Mouse (Mus musculus) layer of hippocampus, postnatal 25 days (tissue): Measurements from ENCODE around the gene Fer1l4. TPM values are rescaled to one million over a fixed set of nuclear protein-coding genes. Genes with fewer than 3 reads are reported as not detected.

Experiments used
- DNase-seq, 2 experiments: peaks; one replicate each; pipeline ENCODE4 v3.0.0; 2022; ENCODE audit warnings: mixed read lengths in 2 of 2, low spot score in 1 of 2; ENCODE audit errors: extremely low spot score in 1 of 2
- total RNA-seq, 2 experiments: library from RNA; stranded (reverse); gene quantifications; 2 replicates each; pipeline ENCODE4 v1.2.3; 2021

The Fer1l4 gene
- total RNA-seq: not detected

DNA sequence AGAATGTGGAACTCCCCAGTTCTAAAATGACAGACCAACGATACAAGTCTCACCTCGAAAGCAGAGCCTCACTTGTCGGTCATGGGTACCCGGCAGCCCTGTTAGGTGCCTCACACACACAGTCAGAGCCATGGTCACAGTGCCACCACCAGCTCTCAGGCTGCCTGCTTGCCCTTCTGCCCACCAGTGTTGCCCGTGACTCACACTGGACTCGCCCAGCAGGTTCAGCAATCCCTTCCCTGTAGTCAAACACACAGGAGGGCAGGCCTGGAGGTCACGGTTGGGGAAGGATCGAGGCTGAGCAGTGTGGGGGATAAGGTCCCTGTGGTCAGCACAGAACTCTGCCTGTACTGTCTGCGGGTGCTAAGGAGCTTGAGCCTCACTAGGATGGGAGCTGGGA is at the start of gene Fer1l4:
TSS of gene Fer1l4 (minus strand) at position 132 of the 400 bp plus-strand sequence.
- DNase-seq: no peak

DNA sequence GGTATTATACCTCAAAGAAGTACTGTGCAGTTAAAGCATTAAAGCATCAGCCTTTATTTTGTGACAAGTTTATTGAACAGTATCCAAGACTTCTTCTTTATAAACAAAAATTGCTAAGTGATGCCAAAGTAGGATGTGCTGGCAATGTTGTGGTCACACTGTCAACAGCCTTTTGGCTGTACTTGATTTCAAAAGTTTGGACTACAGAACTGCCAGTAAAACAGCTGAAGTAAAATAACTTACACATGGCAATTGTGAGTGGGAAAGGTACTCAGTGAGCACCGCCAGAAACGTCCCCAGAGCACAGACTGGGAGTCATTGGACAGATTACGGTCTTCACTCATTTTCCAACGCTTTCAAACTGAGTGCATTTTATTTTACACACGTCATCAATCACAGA is 39.2 kb upstream of the Fer1l4 start:
- DNase-seq: no peak

DNA sequence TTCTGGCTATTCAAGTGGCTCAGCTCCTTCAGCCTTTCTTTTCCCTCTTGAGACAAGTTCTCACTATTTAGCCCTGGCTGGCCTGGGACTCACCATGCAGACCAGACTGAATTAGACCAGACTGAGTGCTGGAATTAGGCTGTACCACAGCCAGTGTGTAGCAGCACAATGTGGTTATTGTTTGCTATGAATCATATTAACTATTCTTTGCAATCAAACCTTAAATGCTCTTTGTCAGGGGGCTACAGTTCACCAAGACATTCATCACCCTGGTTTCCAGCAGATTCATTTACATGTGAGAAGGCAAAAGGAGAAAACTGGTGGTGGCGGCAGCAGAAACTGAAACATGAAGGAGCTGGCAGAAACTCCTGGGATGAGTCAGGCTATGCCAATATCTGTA is 37.1 kb upstream of the Fer1l4 start:
- no peak for DNase-seq

DNA sequence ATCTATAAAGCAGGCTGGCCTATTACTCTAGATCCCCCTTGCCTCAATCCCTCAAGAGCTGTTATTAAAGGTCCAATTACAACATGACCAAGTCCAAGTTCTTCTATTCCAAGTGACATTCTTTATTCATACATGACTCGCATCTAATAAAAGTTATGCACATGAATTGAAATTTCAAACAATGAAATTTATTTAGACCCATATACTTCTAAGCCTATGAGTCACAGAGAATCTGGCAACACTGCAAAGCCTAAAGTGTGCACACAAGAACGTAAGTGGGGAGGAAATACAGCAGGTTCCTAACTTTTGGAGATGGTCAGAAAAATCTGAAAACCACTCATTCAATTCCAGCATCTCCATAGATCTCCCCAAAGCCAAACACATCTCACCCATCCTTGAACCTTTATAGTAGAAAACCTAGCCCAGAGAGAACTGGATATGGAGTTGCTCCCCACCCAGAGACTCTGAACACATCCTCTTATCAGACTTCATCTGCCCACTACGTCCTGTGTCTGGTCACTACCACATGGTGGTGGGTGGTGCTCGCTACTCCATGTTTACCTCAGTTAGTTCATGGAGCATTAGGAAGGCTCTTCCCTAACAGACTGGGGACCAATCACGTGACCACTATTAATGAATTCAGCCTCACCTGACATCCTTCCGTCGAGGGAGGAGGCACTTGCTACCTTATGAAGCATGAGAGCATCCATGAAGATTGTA is 34.8 kb upstream of the Fer1l4 start:
- DNase-seq: no peak

DNA sequence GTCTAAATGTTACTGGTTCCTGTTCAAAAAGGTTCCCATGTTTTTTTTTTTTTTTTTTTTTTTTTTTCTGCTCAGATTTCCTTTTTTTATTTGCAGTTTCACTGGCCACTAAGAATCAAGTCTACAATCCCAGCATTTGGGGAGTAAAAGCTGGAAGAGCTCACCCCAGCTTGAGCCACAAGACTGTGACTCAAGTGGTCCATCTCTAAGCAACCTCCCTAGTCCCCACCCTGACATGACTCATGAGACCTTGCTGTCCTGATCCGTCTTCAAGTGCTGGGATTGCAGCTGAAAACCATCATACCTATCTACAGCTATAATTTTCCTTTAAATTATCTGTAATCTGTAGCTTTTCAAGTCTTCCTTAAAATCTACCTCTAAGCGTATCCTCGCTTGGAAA is 31.8 kb upstream of the Fer1l4 start:
- DNase-seq: no peak

DNA sequence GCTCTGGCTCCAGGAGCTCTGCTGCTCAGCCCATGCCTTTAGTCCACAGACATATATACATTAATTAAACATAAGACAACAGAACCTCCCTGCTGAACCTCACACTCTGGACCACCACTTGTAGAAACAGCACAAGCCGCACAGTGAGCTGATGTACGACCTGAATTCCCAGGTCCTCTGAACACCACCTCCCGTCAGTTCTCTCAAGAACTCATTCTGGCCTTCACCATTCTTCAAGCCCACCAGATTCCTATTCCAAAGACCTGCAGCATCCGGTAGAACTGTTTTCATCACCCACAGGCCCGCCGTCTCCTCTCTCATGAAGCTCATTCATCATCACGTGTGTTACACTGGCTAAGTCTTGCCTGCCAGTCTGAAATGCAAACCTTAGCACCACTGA is 27.6 kb upstream of the Fer1l4 start:
- DNase-seq: no peak

DNA sequence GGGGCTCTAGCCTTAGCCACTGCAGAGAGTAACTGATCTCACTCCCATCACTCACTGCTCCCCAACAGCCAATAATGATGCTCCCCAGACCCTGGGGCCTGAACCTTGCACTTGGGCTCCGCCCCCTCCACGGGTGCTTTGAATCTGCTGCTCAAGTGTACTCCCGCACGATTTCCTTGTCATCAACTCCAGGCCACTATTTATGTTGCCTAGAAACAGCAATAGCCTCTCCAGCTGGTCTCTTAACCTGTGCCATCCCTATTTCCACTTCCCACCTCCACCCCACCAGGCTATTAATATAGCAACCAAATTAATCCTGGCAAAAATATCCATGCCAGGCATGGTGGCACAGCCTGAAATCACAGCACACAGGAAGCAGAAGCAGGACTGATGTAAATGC is 26.9 kb upstream of the Fer1l4 start:
- no peak for DNase-seq

DNA sequence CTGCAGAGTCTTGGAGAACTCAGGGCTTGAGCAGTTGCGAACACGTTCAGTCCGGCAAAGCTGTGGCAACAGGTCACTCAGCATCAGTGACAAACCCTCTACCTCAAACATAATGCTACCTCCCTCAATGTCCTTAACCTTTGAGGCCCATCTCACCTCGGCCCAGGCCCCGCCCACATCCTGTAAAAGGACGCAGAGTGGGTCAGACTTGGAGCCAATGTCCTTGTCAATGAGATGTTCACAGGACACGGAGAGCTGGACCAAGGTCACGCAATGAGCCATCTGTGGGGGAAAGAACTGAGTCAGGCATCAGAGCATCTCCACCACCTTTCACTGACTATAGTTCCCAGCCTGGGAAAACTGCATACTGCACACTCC is 26.4 kb upstream of the Fer1l4 start:
- no peak for DNase-seq

DNA sequence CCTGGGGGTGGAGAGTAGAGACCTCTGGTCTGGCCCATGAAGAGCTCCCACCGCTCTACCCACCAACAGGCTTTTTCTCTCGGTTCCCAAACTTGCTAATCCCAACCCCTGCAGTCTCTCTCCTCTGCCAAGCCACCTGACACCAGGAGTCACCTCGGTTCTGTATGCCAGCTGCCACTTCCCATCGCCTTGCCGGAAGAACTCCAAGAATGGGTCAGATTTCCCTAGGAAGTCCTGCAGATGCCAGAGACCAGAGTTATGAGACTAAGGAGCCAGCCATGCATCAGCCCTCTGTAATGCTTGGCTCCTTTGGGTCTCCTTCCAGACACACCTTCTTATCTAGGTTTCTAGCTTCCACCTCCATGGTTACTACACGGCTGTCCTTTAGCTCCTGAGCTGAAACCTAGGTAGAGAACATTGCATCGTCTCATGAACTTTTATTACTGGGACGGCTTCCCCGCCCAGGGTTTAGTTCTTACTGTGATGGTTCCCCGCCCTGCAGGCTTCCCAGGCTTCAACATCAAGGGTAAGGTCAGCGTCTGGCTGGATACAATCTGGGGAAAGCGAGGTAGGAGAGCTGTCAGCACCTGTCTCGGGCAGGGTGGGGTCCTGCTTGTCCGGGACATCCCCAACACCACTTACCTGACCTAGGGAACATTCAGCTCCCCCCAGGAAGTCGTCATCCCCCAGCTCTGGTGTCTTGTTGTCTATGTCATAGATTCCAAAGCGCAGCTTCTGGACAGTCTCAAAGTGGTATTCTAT is 25.9 kb upstream of the Fer1l4 start:
- DNase-seq: no peak

DNA sequence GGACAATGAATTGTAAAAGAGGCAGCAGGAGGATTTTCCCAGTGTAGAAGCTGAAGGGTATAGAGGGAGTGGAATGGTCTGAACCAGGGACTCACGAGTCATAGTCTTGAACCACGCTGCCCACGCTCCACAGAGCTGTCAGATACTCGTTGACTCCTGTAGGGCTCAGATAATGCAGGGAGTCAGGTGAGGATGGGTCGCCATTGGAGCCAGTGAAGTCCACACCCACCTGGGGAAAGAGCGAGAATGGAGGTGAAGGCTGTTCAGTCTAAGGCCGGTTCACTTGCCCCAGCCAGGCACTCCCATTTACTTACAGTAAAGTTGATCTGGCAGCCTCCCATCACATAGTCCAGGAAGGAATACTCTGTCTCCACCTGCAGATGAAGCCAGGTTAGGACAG is 24.7 kb upstream of the Fer1l4 start:
- DNase-seq: no peak

DNA sequence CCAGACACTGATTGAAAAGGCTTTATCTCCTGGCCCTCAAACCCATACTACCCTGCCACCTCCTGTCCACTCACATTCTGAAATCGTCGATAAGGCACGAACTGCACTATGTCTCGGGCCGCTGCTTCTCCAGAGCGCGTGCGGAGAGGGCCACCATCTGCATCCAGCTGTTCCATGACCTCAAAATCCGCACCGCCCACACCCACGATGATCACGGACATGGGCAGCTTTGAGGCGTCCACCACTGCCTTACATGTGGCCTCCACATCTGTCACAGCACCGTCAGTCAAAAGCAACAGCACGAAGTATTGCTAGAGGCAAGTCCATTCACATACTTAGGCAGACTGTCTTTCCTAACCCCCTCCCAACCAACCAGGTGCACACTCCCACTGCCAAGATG is 21.0 kb upstream of the Fer1l4 start:
- no peak for DNase-seq

DNA sequence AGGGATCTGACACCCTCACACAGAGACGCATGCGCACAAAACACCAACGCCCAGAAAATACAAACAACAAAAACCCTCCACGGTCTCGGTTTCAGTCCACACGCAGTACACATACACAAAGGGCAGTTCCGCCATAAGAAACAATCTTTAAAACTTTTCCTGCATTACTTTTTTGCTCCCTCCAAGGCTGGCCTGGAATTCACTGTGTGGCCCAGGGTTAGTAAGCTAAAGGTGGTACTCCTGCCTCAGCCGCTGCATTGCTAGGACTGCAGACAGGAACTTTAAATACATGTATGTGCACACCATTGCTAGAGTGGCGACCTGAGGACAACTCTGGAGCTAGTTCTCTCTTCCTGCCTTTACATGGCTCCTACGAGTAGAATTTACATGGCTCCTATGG is 18.5 kb upstream of the Fer1l4 start:
- DNase-seq: no peak

DNA sequence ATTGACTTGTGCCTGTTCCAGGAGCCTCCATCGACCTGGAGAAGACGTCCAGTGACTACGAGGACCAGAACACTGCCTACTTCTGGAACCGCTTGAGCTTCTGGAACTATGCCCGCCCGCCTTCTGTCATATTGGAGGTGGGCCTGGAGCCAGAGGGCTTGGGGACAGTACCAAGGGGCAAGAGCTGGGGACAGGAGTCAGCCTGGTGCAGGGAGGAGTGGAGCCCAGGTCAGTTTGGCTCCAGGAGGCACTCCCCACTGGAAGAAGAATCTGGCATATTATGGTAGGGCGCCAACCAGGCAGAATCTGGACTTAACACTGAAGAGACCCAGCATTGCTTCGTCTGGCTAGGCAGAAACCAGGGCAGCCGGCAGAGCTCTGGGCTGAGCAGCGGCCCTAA is 15.2 kb upstream of the Fer1l4 start:
- no peak for DNase-seq

DNA sequence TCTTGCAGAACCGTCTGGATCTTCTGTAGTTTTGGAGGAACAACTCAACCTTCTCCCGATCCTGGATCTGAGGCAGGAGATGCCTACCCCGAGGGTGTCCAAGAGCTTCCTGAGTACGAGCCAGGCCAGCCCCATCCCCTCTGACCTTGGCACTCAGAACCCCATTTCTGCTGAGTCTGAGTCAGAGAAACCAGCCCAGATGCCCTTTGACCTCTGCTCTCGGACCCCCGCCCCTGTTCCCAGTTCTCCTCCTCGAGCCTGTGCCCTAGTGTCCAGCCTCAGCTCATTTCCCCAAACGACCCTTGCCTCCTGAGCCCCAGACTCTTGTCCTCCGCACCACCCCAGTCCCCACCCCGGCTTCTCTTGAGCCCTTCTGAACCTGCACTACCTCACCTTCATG is 13.4 kb upstream of the Fer1l4 start:
- no peak for DNase-seq

DNA sequence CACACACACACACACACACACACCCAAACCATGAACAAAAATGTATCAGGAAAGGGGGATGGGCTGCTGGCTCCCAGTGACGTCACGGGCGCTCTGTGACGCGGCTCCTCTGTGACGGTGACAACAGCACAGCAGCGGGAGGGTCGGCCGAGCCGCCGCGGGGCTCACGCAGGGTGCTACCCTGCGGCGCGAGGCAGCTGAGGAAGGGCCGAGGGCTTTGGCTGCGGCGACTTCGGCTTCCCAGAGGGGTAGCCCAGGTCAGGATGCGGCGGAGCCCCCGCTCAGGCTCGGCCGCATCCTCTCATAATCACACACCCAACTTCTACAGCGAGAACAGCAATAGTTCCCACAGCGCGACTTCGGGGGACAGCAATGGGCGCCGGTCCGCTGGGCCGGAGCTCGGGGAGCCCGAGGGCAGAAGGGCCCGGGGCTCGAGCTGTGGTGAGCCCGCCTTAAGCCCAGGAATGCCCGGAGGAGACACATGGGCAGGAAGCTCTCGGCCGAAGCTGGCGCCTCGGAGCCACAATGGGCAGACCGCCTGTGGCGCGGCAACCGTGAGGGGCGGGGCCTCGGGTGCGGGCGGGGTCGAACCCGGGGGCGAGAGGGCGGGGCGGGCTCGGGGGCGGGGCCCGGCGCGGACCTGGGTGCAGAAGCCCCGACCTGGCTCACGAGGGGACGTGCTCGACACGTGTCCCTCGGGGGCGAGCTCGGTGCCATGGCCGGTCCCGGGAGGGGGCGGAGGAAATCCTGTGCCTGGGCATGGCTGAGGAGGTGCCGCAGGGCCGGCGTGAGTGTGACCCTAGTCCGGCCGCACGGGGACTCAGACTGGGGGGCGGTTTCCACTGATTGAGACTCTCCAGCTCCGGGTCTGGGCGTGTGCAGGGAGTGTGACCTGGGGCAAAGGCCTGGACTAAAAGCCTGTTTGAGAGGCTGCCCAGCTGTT is 12.6 kb upstream of the Fer1l4 start, which contains the start of gene Spag4:
TSS of gene Spag4 (plus strand) at position 77 of the 943 bp plus-strand sequence.
- peak; percentile 54 to 57 for DNase-seq

DNA sequence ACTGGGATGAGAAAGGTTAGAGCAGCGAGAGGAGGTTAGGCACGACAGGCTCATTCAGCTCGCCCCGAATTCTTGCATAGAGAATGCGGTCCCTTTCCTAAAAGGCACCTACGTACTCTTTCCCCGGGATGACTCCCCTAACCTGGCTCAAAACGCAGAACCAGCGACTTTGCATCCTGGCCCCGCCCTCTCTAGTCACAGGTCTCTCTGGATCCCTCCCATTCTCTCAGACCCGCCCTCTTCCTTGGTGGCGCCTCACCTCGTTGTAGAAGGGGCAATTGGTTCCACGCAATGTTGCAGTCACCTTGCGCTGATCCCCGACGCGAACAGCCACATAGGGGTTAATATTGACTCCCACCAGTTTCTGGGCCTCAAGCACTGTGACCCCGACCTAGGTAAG is 4.8 kb downstream of the Fer1l4 start:
- DNase-seq: no peak

DNA sequence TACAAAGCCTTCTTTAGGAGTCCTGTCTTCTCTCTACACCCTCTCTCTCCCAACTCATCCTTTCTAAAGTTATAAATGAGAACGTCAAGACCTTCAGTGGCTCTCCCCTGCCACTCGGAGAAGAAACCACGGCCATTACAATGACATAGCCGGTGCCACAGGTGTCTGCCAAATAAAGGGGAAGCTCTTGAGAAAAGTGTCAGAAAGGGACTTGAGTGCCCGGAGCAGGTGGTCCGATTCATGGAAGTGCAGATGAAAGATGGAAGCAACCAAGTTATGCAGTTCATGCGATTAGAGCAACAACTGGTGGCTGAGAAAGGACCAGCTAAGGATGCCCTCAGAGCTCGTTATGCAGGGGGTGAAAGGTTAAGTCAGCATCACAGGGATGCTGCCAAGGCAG is 9.8 kb downstream of the Fer1l4 start:
- no peak for DNase-seq

DNA sequence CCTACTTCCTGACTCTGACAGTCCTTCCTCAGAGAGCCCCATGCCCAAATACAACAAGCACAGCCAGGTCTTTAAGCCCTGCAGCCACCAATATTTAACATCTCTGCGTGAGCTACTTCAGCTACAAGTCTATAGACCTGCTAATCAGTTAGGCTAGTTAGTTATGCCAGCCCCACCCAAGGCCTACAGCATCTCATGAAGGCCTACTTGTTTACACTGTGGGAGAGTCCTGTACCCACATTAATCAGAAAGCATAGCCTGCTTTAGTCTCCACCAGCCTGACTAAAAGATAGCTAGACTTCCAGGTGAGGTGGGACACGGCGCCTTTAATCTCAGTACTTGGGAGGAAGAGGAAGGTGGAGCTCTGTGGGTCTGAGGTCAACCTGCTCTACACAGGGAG is 13.4 kb downstream of the Fer1l4 start:
- DNase-seq: no peak

DNA sequence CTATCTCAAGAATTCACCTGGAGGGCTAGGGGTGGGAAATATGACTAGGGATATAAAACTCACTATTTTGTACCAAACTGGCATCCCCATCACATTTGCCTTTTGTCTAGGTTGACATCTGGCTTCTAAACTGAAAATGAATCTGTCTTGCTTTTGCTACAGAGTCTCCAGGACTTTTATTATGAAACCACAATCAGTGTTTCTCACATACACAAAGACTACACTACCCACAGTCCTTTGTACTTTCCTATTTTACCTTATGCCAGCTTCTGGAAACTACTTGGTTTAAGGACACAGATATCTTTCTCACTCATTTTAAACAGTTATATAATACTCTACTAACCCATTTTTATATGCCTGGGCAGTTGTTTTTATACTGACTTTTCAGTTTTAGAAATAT is 27.3 kb downstream of the Fer1l4 start:
- DNase-seq: no peak

DNA sequence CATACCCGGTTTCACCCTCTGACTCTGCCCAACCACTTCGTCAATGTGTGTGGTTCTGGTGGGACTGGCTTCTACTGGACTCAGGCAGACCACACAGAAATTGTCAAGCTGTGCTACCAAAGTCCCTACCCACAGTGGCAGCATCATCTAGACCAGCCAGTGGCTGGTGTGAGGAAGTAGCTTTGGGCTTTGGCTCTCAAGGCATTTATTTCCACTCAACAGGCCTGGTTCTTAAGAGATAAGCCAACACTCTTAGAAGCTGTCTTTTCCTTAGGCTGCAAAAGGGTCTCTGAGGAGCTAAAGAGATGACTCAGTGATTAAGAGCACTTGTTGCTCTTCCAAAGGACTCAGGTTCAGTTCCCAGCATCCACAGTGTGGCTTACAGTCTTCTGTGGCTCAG is 31.0 kb downstream of the Fer1l4 start:
- no peak for DNase-seq

DNA sequence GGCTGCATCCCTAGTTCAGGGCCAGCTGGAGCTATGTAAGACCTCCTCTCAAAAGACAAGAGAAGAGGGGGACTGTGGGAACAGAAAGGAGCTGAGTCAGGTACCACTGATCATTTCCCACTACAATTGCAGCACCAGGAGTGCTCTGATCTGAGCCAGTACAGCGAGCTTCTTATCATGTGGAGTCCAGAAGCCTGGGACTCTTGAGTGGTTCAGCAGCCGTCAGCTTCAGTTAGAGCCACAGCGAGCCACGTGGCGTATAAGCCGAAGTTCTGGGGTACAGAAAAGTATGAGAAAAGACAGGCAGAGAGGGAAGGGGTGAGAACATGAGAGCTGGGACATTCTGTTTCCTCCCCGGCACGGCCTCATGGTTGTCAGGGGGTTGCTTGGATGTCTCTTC is 31.5 kb downstream of the Fer1l4 start:
- DNase-seq: no peak
